Mouse (Mus musculus): ENCODE data around the gene Mx1. TPM values are rescaled to one million over a fixed set of nuclear protein-coding genes. Genes with fewer than 3 reads are reported as not detected.

Mx1 gene
- polyA plus RNA-seq, 1 experiment from 2014 or later = 0.39 TPM

DNA sequence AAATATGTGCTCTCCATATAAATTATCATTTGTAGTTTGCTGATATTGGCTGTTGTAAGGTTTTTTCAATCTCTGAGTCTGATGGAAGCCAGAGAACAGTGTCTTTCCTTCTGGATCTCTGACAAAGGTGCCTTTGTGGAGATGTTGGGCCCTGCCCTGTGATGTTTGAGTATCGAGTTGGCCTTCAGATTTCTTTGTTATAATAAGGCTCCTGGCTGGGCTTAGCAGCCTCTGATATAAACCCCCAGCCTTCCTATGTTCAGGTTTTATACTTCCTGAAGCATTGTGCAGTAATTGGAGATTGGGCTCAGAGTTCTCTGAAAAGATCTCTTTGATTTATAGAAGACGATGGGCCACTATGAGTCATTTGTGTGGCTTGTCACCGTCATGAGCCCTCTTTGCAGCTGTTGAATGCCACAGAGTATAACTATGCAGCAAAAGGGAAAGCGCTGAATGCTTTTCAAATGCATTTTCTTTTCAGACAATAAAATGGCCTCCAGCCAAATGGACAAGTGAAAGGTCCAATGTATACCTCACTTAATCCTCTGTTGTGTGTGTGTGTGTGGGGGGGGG, 60.4 kb downstream of the Mx1 start:
- Histone ChIP-seq H3K9me3 (replicated peaks; ENCODE audit: control insufficient read depth, low read length) (no peaks in the 10 kb centered on the region), H3K4me2 (ENCODE audit: low read depth, low read length) (no peak overlapping the region), H3K27ac (ENCODE audit: low read length) (no peak overlapping the region), H3K4me1 (ENCODE audit: control insufficient read depth, low read depth, low read length) (no peaks in the 10 kb centered on the region; the same call in 1 of the 2 replicates), H3K36me3 (ENCODE audit: control insufficient read depth, insufficient read depth) (no peaks in the 10 kb centered on the region), H3K4me3 (ENCODE audit: low read depth, low read length) (no peak overlapping the region), H3K27me3 (ENCODE audit: control insufficient read depth, insufficient read depth, low read depth, low read length) (no peaks in the 10 kb centered on the region), H3K9ac (ENCODE audit: low read depth, low read length) (no peak overlapping the region)
- no peak for ATAC-seq (ENCODE audit: low read depth)
- 48% methylated on average over 4 of the region's 4 CpGs for WGBS (ENCODE audit: insufficient replicate concordance)

DNA sequence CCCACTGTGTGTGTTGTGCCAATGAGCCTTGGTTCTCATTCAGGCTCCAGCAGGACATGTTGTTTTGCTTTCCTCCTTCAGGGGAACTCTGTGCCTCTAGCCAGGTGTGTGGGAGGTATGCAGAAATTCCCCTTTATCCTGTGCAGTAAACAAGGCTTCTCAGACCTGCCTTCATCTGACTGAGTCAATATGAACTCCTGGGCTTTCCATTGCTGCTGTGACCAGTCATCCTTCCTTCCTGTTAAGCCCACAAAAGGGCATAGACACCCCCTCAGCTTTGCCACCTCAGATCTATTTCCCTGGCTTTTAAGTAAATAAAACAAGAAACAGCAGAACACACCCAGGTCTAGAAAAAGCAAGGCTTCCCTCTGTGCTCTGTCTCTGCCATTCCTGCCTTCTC, 61.0 kb downstream of the Mx1 start:
- Histone ChIP-seq H3K4me2 (ENCODE audit: low read depth, low read length) (no peak overlapping the region), H3K27ac (ENCODE audit: low read length) (no peak overlapping the region), H3K4me3 (ENCODE audit: low read depth, low read length) (no peak overlapping the region), H3K36me3 (ENCODE audit: control insufficient read depth, insufficient read depth) (no peaks in the 10 kb centered on the region), H3K9ac (ENCODE audit: low read depth, low read length) (no peak overlapping the region), H3K4me1 (ENCODE audit: control insufficient read depth, low read depth, low read length) (no peaks in the 10 kb centered on the region; the same call in 1 of the 2 replicates), H3K9me3 (replicated peaks; ENCODE audit: control insufficient read depth, low read length) (no peaks in the 10 kb centered on the region), H3K27me3 (ENCODE audit: control insufficient read depth, insufficient read depth, low read depth, low read length) (no peaks in the 10 kb centered on the region)
- no peak for ATAC-seq (ENCODE audit: low read depth)

DNA sequence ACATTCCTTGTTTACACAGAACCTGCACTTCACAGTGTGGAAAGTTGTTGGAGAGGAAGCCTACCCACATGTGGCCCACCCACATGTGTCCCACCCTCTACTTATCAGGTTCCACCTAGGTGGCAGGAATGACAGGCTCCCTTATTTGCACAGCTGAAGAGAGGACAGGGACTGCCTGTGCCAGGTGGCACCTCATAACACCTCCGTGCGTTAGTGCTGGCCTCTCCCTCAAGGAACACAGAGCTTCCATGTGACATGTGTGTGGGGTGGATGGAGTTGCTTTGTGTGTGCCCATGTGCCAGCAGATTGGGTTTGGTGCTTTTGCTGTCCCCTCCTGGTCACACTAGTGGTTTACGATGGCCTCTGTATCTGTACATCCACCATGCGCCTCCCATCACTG, 62.7 kb downstream of the Mx1 start:
- Histone ChIP-seq H3K4me3 (ENCODE audit: low read depth, low read length) (no peak overlapping the region), H3K9me3 (replicated peaks; ENCODE audit: control insufficient read depth, low read length) (no peaks in the 10 kb centered on the region), H3K27me3 (ENCODE audit: control insufficient read depth, insufficient read depth, low read depth, low read length) (no peaks in the 10 kb centered on the region), H3K27ac (ENCODE audit: low read length) (no peak overlapping the region), H3K4me2 (ENCODE audit: low read depth, low read length) (no peak overlapping the region), H3K36me3 (ENCODE audit: control insufficient read depth, insufficient read depth) (no peaks in the 10 kb centered on the region), H3K4me1 (ENCODE audit: control insufficient read depth, low read depth, low read length) (no peaks in the 10 kb centered on the region; the same call in 1 of the 2 replicates), H3K9ac (ENCODE audit: low read depth, low read length) (no peak overlapping the region)
- WGBS (ENCODE audit: insufficient replicate concordance) = 78% methylated on average over 4 of the region's 4 CpGs
- no peak for ATAC-seq (ENCODE audit: low read depth)

DNA sequence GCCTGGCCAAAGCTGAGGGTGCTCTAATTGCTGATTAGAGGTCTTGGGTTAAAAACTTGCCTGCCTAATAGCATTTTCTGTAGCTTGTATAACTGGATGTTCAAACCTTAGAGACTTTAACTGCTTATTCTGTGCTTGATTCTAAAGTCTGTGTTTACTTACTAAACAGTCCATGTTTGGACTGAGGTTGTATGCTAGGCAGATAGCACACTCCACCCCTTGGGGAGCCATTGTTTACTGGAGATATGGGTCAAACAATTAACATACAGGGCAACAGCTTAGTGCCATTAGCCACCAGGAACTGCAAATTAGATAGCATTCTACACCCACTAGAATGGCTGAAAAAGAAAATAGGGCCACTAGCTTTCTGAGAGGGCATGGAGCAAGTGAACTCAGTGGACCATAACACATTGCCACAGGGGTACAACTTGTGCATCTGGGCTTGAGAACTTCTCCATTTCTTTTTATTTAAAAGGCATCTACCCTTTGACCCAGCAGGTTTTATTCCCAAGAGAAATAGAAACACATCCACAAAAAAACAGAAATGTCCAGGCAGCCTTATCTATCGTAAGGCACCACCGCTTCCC, 64.7 kb downstream of the Mx1 start:
- peak; percentile 73 for ATAC-seq (ENCODE audit: low read depth)
- WGBS (ENCODE audit: insufficient replicate concordance) = 57% methylated on average over 2 of the region's 2 CpGs
- H3K9me3 ChIP-seq (replicated peaks; ENCODE audit: control insufficient read depth, low read length) = no peaks in the 10 kb centered on the region
- no peak overlapping the region for H3K4me2 ChIP-seq (ENCODE audit: low read depth, low read length)
- H3K4me3 ChIP-seq (ENCODE audit: low read depth, low read length) = no peak overlapping the region
- no peak overlapping the region for H3K9ac ChIP-seq (ENCODE audit: low read depth, low read length)
- H3K27ac ChIP-seq (ENCODE audit: low read length) = peak overlapping the region; percentile 46; the same call in 1 of the 2 replicates
- H3K36me3 ChIP-seq (ENCODE audit: control insufficient read depth, insufficient read depth) = no peaks in the 10 kb centered on the region
- H3K4me1 ChIP-seq (ENCODE audit: control insufficient read depth, low read depth, low read length) = no peaks in the 10 kb centered on the region; the same call in 1 of the 2 replicates
- no peaks in the 10 kb centered on the region for H3K27me3 ChIP-seq (ENCODE audit: control insufficient read depth, insufficient read depth, low read depth, low read length)

Other genes with a start within 250 kb of the Mx1 start
- 6.7 and 8.4 TPM in 2 replicates for gene Bace2, start 106.2 kb downstream of the Mx1 start, polyA plus RNA-seq (2015; fragmentation: Nextera tagmentation; extraction: Ambion mirVana)
- gene Fam3b, start 51.9 kb upstream of the Mx1 start, polyA plus RNA-seq (2015; fragmentation: Nextera tagmentation; extraction: Ambion mirVana) = not detected in 2 replicates
- 4.2 and 4.5 TPM in 2 replicates for gene Tmprss2, start 148.3 kb upstream of the Mx1 start, polyA plus RNA-seq (2015; fragmentation: Nextera tagmentation; extraction: Ambion mirVana)